Mouse (Mus musculus) myocyte (in vitro differentiated cells): Measurements from ENCODE around the gene Pam.

Experiments used
- CEBPB ChIP-seq: IDR thresholded peaks from 2 replicates; pipeline ENCODE4 v1.6.1; 2011; ENCODE audit warnings: mild to moderate bottlenecking, moderate library complexity; ENCODE audit not compliant: poor library complexity, insufficient read depth, severe bottlenecking
- E2F4 ChIP-seq: IDR thresholded peaks from one replicate; pipeline ENCODE4 v1.6.1; 2011; ENCODE audit warnings: mild to moderate bottlenecking, control low read depth, moderate library complexity; ENCODE audit not compliant: insufficient read depth
- MAX ChIP-seq: IDR thresholded peaks from one replicate; pipeline ENCODE4 v1.6.1; 2011; ENCODE audit warnings: low read depth, mild to moderate bottlenecking, control low read depth
- MYOD1 ChIP-seq, 3 experiments: IDR thresholded peaks; one replicate each; pipeline ENCODE4 v1.6.1; 2011; ENCODE audit warnings: control low read depth in 2 of 3, low read depth in 2 of 3, mild to moderate bottlenecking in 2 of 3, moderate library complexity in 1 of 3; ENCODE audit not compliant: insufficient read length in 2 of 3, control insufficient read depth in 1 of 3
- MYOG ChIP-seq, 3 experiments: IDR thresholded peaks; one replicate each; pipeline ENCODE4 v1.6.1; 2011; ENCODE audit warnings: control low read depth in 2 of 3, low read depth in 2 of 3, mild to moderate bottlenecking in 2 of 3; ENCODE audit not compliant: insufficient read length in 2 of 3, control insufficient read depth in 1 of 3, insufficient read depth in 1 of 3
- POLR2A ChIP-seq: IDR thresholded peaks from one replicate; pipeline ENCODE4 v1.6.1; 2011; ENCODE audit warnings: low read depth, mild to moderate bottlenecking, control low read depth, moderate library complexity; ENCODE audit not compliant: insufficient read length
- POLR2AphosphoS2 ChIP-seq: IDR thresholded peaks from one replicate; pipeline ENCODE4 v1.6.1; 2011; ENCODE audit warnings: low read depth, control low read depth; ENCODE audit not compliant: insufficient read length
- REST ChIP-seq: IDR thresholded peaks from one replicate; pipeline ENCODE4 v1.6.1; 2011; ENCODE audit warnings: mild to moderate bottlenecking, control low read depth, moderate library complexity; ENCODE audit not compliant: insufficient read depth, insufficient read length
- SRF ChIP-seq: IDR thresholded peaks from one replicate; pipeline ENCODE4 v1.6.1; 2011; ENCODE audit warnings: low read depth; ENCODE audit not compliant: control insufficient read depth, insufficient read length
- TCF12 ChIP-seq: IDR thresholded peaks from one replicate; pipeline ENCODE4 v1.6.1; 2011; ENCODE audit warnings: mild to moderate bottlenecking, control low read depth; ENCODE audit not compliant: poor library complexity, insufficient read depth, severe bottlenecking
- TCF3 ChIP-seq: IDR thresholded peaks from one replicate; pipeline ENCODE4 v1.6.1; 2011; ENCODE audit warnings: low read depth, control low read depth; ENCODE audit not compliant: insufficient read length
- USF1 ChIP-seq: IDR thresholded peaks from one replicate; pipeline ENCODE4 v1.6.1; 2011; ENCODE audit warnings: low read depth, mild to moderate bottlenecking, control low read depth, moderate library complexity

DNA sequence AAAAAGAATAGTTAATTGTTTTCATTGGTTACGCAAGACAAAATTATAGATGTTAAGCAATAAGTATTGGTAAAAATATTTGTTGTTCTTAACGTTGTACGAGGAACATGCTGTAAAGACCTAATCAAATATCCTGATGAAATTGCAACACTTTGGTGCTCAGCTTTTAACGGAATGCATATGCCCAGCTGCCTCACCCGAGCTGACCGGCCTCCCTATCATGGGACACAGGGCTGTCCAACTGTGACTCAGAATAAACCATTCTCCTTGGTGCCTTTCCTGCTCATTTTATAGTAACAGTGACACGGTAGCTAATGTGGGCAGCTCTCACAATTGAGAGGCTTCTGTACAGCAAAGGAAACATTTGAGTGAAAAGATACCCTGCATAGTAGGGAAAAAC is 324.3 kb downstream of the Pam start:
- TF ChIP-seq TCF3, result no peak
- peak; percentile 30 for TF ChIP-seq POLR2A
- TF ChIP-seq USF1, result no peak
- no peak for TF ChIP-seq MAX
- no peak for TF ChIP-seq POLR2AphosphoS2
- TF ChIP-seq TCF12, result no peak
- 0 out of 2 replicates have a peak, but pooled peaks have one; percentile 14 for TF ChIP-seq CEBPB
- peak in 1 of 3 experiments; percentile 29 for TF ChIP-seq MYOG (IDR thresholded peaks at IDR 0.05; ENCODE audit: control insufficient read depth in 1 of 3, insufficient read depth in 1 of 3, insufficient read length in 2 of 3, low read depth in 2 of 3)
- TF ChIP-seq REST, result no peak
- no peak for TF ChIP-seq E2F4
- TF ChIP-seq SRF, result no peak
- TF ChIP-seq MYOD1 (IDR thresholded peaks at IDR 0.05; ENCODE audit: control insufficient read depth in 1 of 3, insufficient read length in 2 of 3, low read depth in 2 of 3), result peak in 1 of 3 experiments; percentile 24
